Mouse (Mus musculus): Measurements from ENCODE around the gene Oxct2a.
"Not testable (repeated sequence)": the region's sequence is repeated elsewhere in the genome, so short reads cannot be mapped to it uniquely, and the experiment has no call there.

The Oxct2a gene

GRCm38 (mm10) chr4:123323534-123323933 lies at the start of gene Oxct2a:
Gene Oxct2a, minus strand, starts transcription at chr4:123323634.
- no peak for DNase-seq (ENCODE audit: low spot score in 2 of 2)

GRCm38 (mm10) chr4:123363555-123363954 lies 40.1 kb upstream of the Oxct2a start:
- DNase-seq (ENCODE audit: low spot score in 2 of 2): no peak

- no peak for DNase-seq (ENCODE audit: low spot score in 2 of 2)
These were observed 37.3 kb upstream of the Oxct2a start for GRCm38 (mm10) chr4:123360771-123361170.

GRCm38 (mm10) chr4:123358613-123359012 lies 35.2 kb upstream of the Oxct2a start:
- DNase-seq (ENCODE audit: low spot score in 2 of 2): no peak

- DNase-seq (ENCODE audit: low spot score in 2 of 2): no peak
These were observed 32.5 kb upstream of the Oxct2a start for GRCm38 (mm10) chr4:123355941-123356340.

- DNase-seq (ENCODE audit: low spot score in 2 of 2): peak; percentile 40 to 42
These were observed 29.9 kb upstream of the Oxct2a start for GRCm38 (mm10) chr4:123353271-123353877.

- DNase-seq (ENCODE audit: low spot score in 2 of 2): no peak
These were observed 20.0 kb upstream of the Oxct2a start for GRCm38 (mm10) chr4:123343471-123343789.

- DNase-seq (ENCODE audit: low spot score in 2 of 2): peak; percentile 67 to 68
These were observed 19.4 kb upstream of the Oxct2a start, which contains the start of gene Bmp8a for GRCm38 (mm10) chr4:123342642-123343470. Gene Bmp8a, minus strand, starts transcription at chr4:123343252.

- DNase-seq (ENCODE audit: low spot score in 2 of 2): no peak
These were observed 18.7 kb upstream of the Oxct2a start for GRCm38 (mm10) chr4:123342091-123342641.

GRCm38 (mm10) chr4:123340232-123340631 lies 16.8 kb upstream of the Oxct2a start:
- no peak for DNase-seq (ENCODE audit: low spot score in 2 of 2)

GRCm38 (mm10) chr4:123337693-123338092 lies 14.3 kb upstream of the Oxct2a start:
- DNase-seq (ENCODE audit: low spot score in 2 of 2): no peak

GRCm38 (mm10) chr4:123335796-123336585 lies 12.6 kb upstream of the Oxct2a start:
- DNase-seq (ENCODE audit: low spot score in 2 of 2): no peak

- not testable (repeated sequence) for DNase-seq (ENCODE audit: low spot score in 2 of 2)
These were observed 11.8 kb upstream of the Oxct2a start for GRCm38 (mm10) chr4:123335244-123335643.

GRCm38 (mm10) chr4:123334177-123334576 lies 10.7 kb upstream of the Oxct2a start:
- DNase-seq (ENCODE audit: low spot score in 2 of 2): no peak

- no peak for DNase-seq (ENCODE audit: low spot score in 2 of 2)
These were observed 9.7 kb upstream of the Oxct2a start for GRCm38 (mm10) chr4:123333151-123333550.

GRCm38 (mm10) chr4:123331961-123332360 lies 8.5 kb upstream of the Oxct2a start:
- not testable (repeated sequence) for DNase-seq (ENCODE audit: low spot score in 2 of 2)

- no peak for DNase-seq (ENCODE audit: low spot score in 2 of 2)
These were observed 7.9 kb upstream of the Oxct2a start for GRCm38 (mm10) chr4:123331326-123331725.

- DNase-seq (ENCODE audit: low spot score in 2 of 2): no peak
These were observed 5.5 kb upstream of the Oxct2a start for GRCm38 (mm10) chr4:123328946-123329345.

- no peak for DNase-seq (ENCODE audit: low spot score in 2 of 2)
These were observed 4.2 kb upstream of the Oxct2a start for GRCm38 (mm10) chr4:123327630-123328029.

GRCm38 (mm10) chr4:123326087-123326486 lies 2.7 kb upstream of the Oxct2a start:
- DNase-seq (ENCODE audit: low spot score in 2 of 2): no peak

GRCm38 (mm10) chr4:123322910-123323309 lies 524 bp downstream of the Oxct2a start:
- not testable (repeated sequence) for DNase-seq (ENCODE audit: low spot score in 2 of 2)

- DNase-seq (ENCODE audit: low spot score in 2 of 2): no peak
These were observed 8.9 kb downstream of the Oxct2a start for GRCm38 (mm10) chr4:123314497-123314896.

All from spleen, postnatal 36 days (tissue).